Mouse (Mus musculus) G1E (cell line): ENCODE measurements around the gene Kctd12.

Source experiments
- CTCF ChIP-seq: IDR thresholded peaks from 2 replicates; pipeline ENCODE4 v1.5.1; 2012; ENCODE audit warnings: low read depth, low read length, inconsistent platforms, mixed read lengths
- GATA1 ChIP-seq: IDR thresholded peaks from 2 replicates; pipeline ENCODE4 v1.6.1; 2012; ENCODE audit warnings: borderline replicate concordance, low read length, inconsistent platforms, mixed read lengths
- GATA2 ChIP-seq: IDR thresholded peaks from 2 replicates; pipeline ENCODE4 v1.6.1; 2012; ENCODE audit warnings: low read depth, low read length, inconsistent platforms, borderline replicate concordance

DNA sequence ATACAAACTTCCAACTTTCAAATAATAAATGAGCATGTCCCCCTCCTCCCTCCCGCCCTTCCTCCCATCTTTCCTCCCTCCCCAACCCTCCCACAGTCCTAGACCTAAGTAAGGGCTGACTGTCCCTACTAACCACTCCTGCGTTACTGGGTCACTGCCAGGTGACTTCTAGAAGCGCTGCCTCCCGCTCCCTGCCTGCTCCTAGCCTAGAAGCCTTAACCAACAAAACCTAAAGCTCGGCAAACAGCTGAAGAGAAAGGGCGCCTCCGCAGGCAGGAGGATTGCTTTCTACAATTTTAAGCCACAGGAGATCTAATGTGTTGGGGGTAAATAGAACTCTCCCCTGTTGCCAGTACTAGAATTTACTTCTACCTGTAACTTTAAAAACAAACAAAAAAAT is 2.0 kb downstream of the Kctd12 start:
- TF ChIP-seq CTCF (no peak), GATA2 (no peak), GATA1 (no peak)
